Mouse (Mus musculus): ENCODE results near the gene Gripap1.
A peak's percentile ranks its signal among the peaks of the same experiment; 100 is the strongest.

Gripap1 gene

DNA sequence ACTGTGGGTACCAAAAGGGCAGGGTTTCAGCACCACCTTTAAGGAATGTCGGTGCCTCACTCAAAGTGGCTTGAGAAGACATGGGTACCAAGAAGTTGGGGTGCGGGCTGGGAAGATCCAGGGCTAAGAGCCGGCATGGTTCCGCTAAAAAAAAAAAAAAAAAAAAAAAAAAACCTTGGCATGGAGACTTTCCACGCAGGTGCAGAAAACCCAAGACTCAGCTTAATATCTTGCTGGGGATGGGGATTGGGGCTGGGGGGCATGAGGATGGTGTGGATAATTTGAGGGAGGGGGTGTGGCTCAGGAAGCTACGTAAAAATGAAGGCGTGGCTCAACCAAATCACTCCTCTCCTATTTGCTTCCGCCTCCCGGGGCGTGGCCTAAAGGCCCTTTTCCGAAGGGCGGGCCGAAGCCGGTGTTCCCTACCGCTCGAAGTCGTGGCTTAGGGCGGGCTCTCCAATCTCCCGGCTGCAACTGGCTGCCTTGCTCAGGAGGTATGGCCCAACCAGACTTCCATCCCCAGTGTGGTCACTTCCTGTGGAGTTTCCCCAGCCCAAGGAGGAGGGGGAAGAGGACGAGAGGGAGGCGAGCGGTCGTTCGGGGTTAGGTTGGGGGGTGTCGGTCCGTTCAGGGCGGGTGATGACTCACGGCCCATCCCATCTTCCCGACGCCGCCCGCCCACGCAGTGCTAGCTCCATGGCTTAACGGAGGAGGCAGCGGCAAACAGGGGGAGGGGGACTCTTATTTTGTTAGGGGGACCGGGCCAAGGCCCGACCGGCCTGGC lies 27.2 kb upstream of the Gripap1 start, which contains the start of gene Tfe3:
Gene Tfe3 (plus strand): TSS at position 424 of the 784 bp plus-strand sequence.
- peak within 1 kb of the TSS; percentile 91 for H3K4me3 ChIP-seq (replicated peaks; ENCODE audit: low read length)
- H3K4me1 ChIP-seq (replicated peaks; ENCODE audit: low read depth, low read length), result peaks cover 16% of the 10 kb centered on the region
- peaks cover 14% of the 10 kb centered on the region for H3K36me3 ChIP-seq (ENCODE audit: insufficient read depth, low read length)
- no peak for TF ChIP-seq NANOG (IDR thresholded peaks at IDR 0.05; ENCODE audit: borderline replicate concordance, low read length)
- no peak for TF ChIP-seq CTCF (conservative IDR thresholded peaks at IDR 0.05; ENCODE audit: low read length)
- TF ChIP-seq POU5F1 (IDR thresholded peaks at IDR 0.05; ENCODE audit: borderline replicate concordance, low read length), result no peak
- no peaks in the 10 kb centered on the region for H3K9me3 ChIP-seq (ENCODE audit: low read length)
- no peaks in the 10 kb centered on the region for H3K27me3 ChIP-seq (ENCODE audit: insufficient read depth, low read length)

GRCm38 (mm10) chrX:7762921-7763197 lies 26.7 kb upstream of the Gripap1 start:
- Histone ChIP-seq H3K9me3 (ENCODE audit: low read length) (no peaks in the 10 kb centered on the region), H3K4me3 (replicated peaks; ENCODE audit: low read length) (peak overlapping the region; percentile 91), H3K27me3 (ENCODE audit: insufficient read depth, low read length) (no peaks in the 10 kb centered on the region), H3K4me1 (replicated peaks; ENCODE audit: low read depth, low read length) (peaks cover 21% of the 10 kb centered on the region), H3K36me3 (ENCODE audit: insufficient read depth, low read length) (peaks cover 20% of the 10 kb centered on the region)
- TF ChIP-seq NANOG (IDR thresholded peaks at IDR 0.05; ENCODE audit: borderline replicate concordance, low read length), result no peak
- no peak for TF ChIP-seq CTCF (conservative IDR thresholded peaks at IDR 0.05; ENCODE audit: low read length)

DNA sequence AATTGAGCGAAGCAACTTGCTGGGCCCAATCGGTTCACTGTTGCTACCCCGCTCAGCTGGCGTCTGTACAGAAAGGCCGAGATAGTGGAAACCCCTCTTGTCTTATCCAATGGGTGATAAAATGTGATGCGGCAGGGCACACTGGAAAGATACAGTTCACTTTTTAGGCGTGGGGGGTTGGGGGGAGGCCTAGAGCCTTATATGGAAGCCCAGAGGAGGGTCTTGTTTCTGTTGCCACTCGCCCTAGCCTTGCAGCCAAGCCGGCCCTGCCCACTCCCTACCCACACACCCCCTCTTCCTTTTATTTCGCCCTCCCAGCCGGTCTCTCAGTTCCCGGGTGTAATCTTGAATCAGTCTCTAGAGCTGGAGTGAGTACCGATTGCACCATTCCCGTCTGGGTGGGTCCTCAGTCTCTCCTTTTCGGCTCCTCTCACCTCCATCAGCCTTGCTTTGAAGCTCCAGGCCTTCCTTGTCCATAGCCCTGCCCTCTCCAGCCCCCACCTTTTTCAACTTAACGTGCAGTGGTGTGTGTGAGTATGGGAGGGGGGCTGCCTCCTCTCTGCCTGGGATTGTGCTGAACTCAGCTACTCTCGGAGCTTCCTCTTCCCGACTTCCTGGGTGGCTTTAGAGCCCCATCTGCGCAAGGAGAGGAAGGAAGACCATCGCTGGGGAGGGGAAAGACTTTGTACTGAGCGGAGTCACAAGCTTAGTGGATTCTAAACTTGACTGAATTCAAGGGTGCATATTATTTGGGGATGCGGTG lies 25.8 kb upstream of the Gripap1 start:
- peaks cover 30% of the 10 kb centered on the region for H3K4me1 ChIP-seq (replicated peaks; ENCODE audit: low read depth, low read length)
- H3K9me3 ChIP-seq (ENCODE audit: low read length), result no peaks in the 10 kb centered on the region
- TF ChIP-seq POU5F1 (IDR thresholded peaks at IDR 0.05; ENCODE audit: borderline replicate concordance, low read length) (no peak), CTCF (conservative IDR thresholded peaks at IDR 0.05; ENCODE audit: low read length) (no peak), NANOG (IDR thresholded peaks at IDR 0.05; ENCODE audit: borderline replicate concordance, low read length) (no peak)
- H3K36me3 ChIP-seq (ENCODE audit: insufficient read depth, low read length), result peaks cover 29% of the 10 kb centered on the region
- H3K4me3 ChIP-seq (replicated peaks; ENCODE audit: low read length), result peak overlapping the region; percentile 91
- no peaks in the 10 kb centered on the region for H3K27me3 ChIP-seq (ENCODE audit: insufficient read depth, low read length)

- Histone ChIP-seq H3K4me3 (replicated peaks; ENCODE audit: low read length) (peak overlapping the region; percentile 91), H3K4me1 (replicated peaks; ENCODE audit: low read depth, low read length) (peaks cover 39% of the 10 kb centered on the region), H3K36me3 (ENCODE audit: insufficient read depth, low read length) (peaks cover 39% of the 10 kb centered on the region), H3K27me3 (ENCODE audit: insufficient read depth, low read length) (no peaks in the 10 kb centered on the region), H3K9me3 (ENCODE audit: low read length) (no peaks in the 10 kb centered on the region)
- TF ChIP-seq POU5F1 (IDR thresholded peaks at IDR 0.05; ENCODE audit: borderline replicate concordance, low read length) (peak; percentile 85), NANOG (IDR thresholded peaks at IDR 0.05; ENCODE audit: borderline replicate concordance, low read length) (peak; percentile 79), CTCF (conservative IDR thresholded peaks at IDR 0.05; ENCODE audit: low read length) (no peak)
These were observed 24.8 kb upstream of the Gripap1 start for GRCm38 (mm10) chrX:7764657-7765280.

GRCm38 (mm10) chrX:7765281-7765670 lies 24.3 kb upstream of the Gripap1 start:
- no peaks in the 10 kb centered on the region for H3K27me3 ChIP-seq (ENCODE audit: insufficient read depth, low read length)
- H3K9me3 ChIP-seq (ENCODE audit: low read length), result no peaks in the 10 kb centered on the region
- H3K36me3 ChIP-seq (ENCODE audit: insufficient read depth, low read length), result peaks cover 44% of the 10 kb centered on the region
- H3K4me3 ChIP-seq (replicated peaks; ENCODE audit: low read length), result peak overlapping the region; percentile 91
- TF ChIP-seq NANOG (IDR thresholded peaks at IDR 0.05; ENCODE audit: borderline replicate concordance, low read length) (no peak), POU5F1 (IDR thresholded peaks at IDR 0.05; ENCODE audit: borderline replicate concordance, low read length) (no peak), CTCF (conservative IDR thresholded peaks at IDR 0.05; ENCODE audit: low read length) (no peak)
- H3K4me1 ChIP-seq (replicated peaks; ENCODE audit: low read depth, low read length), result peaks cover 43% of the 10 kb centered on the region

DNA sequence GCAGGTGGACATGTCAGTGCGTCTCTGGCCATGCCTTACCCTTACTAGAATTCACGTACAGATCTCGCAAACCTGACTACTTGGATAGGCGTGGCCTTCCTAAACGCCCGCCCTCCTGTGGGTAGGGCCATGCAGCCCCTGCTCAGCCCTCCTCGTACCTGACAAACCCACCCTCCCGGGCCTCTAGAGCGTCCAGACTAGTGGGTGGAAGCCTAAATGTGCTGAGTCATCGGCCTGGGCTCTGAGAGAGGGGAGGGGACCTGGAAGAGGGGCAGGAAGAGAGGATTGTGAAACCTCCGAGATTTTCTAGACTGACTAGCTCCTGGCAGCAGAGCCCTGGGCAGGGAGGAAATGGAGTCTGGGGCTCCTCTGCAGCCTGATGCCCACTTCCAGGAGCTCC lies 23.8 kb upstream of the Gripap1 start:
- Histone ChIP-seq H3K4me1 (replicated peaks; ENCODE audit: low read depth, low read length) (peaks cover 47% of the 10 kb centered on the region), H3K27me3 (ENCODE audit: insufficient read depth, low read length) (no peaks in the 10 kb centered on the region), H3K4me3 (replicated peaks; ENCODE audit: low read length) (peak overlapping the region; percentile 91), H3K36me3 (ENCODE audit: insufficient read depth, low read length) (peaks cover 49% of the 10 kb centered on the region), H3K9me3 (ENCODE audit: low read length) (no peaks in the 10 kb centered on the region)
- TF ChIP-seq NANOG (IDR thresholded peaks at IDR 0.05; ENCODE audit: borderline replicate concordance, low read length) (no peak), POU5F1 (IDR thresholded peaks at IDR 0.05; ENCODE audit: borderline replicate concordance, low read length) (no peak), CTCF (conservative IDR thresholded peaks at IDR 0.05; ENCODE audit: low read length) (no peak)

- TF ChIP-seq POU5F1 (IDR thresholded peaks at IDR 0.05; ENCODE audit: borderline replicate concordance, low read length) (no peak), NANOG (IDR thresholded peaks at IDR 0.05; ENCODE audit: borderline replicate concordance, low read length) (no peak), CTCF (conservative IDR thresholded peaks at IDR 0.05; ENCODE audit: low read length) (0 out of 2 replicates have a peak, but pooled peaks have one; percentile 1)
These were observed 20.1 kb upstream of the Gripap1 start for GRCm38 (mm10) chrX:7769302-7770017.

GRCm38 (mm10) chrX:7772766-7773165 lies 16.8 kb upstream of the Gripap1 start:
- Histone ChIP-seq H3K4me1 (replicated peaks; ENCODE audit: low read depth, low read length) (peaks cover 82% of the 10 kb centered on the region), H3K27me3 (ENCODE audit: insufficient read depth, low read length) (no peaks in the 10 kb centered on the region), H3K4me3 (replicated peaks; ENCODE audit: low read length) (no peak overlapping the region), H3K9me3 (ENCODE audit: low read length) (no peaks in the 10 kb centered on the region), H3K36me3 (ENCODE audit: insufficient read depth, low read length) (peaks cover 79% of the 10 kb centered on the region)
- TF ChIP-seq NANOG (IDR thresholded peaks at IDR 0.05; ENCODE audit: borderline replicate concordance, low read length) (no peak), POU5F1 (IDR thresholded peaks at IDR 0.05; ENCODE audit: borderline replicate concordance, low read length) (no peak), CTCF (conservative IDR thresholded peaks at IDR 0.05; ENCODE audit: low read length) (peak; percentile 39)

More at GRCm38 (mm10) chrX:7769302-7770017, 20.1 kb upstream of the Gripap1 start:
- Histone ChIP-seq H3K4me1 (replicated peaks; ENCODE audit: low read depth, low read length) (peaks cover 81% of the 10 kb centered on the region), H3K27me3 (ENCODE audit: insufficient read depth, low read length) (no peaks in the 10 kb centered on the region), H3K9me3 (ENCODE audit: low read length) (no peaks in the 10 kb centered on the region), H3K36me3 (ENCODE audit: insufficient read depth, low read length) (peaks cover 84% of the 10 kb centered on the region), H3K4me3 (replicated peaks; ENCODE audit: low read length) (no peak overlapping the region)
